Mouse (Mus musculus) G1E (cell line): ENCODE data around the gene Pid1. TPM values are rescaled to one million over a fixed set of nuclear protein-coding genes. Genes with fewer than 3 reads are reported as not detected.

Experiments
- ATAC-seq: 2 replicates; pipeline ENCODE4 v1.8.0; 2016; ENCODE audit warnings: mild to moderate bottlenecking; ENCODE audit not compliant: insufficient number of reproducible peaks, poor library complexity, low FRiP score, severe bottlenecking; ENCODE audit errors: extremely low read depth
- DNase-seq: peaks from one replicate; pipeline ENCODE4 v3.0.0; 2012; ENCODE audit warnings: low spot score
- H3K27me3 ChIP-seq: 2 replicates; pipeline ENCODE4 v1.6.1; 2012; ENCODE audit warnings: mild to moderate bottlenecking, low read length, inconsistent platforms; ENCODE audit not compliant: insufficient read depth
- H3K36me3 ChIP-seq: replicated peaks from 2 replicates; pipeline ENCODE3; 2012; ENCODE audit warnings: mild to moderate bottlenecking, inconsistent platforms
- H3K4me1 ChIP-seq: 2 replicates; pipeline ENCODE4 v1.6.1; 2012; ENCODE audit warnings: low read depth, low read length, inconsistent platforms, mixed read lengths; ENCODE audit not compliant: insufficient read depth
- H3K4me3 ChIP-seq: 2 replicates; pipeline ENCODE4 v1.5.1; 2012; ENCODE audit warnings: low read depth, mild to moderate bottlenecking, inconsistent platforms, low read length, moderate library complexity, mixed read lengths
- H3K9me3 ChIP-seq: replicated peaks from 2 replicates; pipeline ENCODE4 v1.6.1; 2012; ENCODE audit warnings: inconsistent platforms
- CTCF ChIP-seq: IDR thresholded peaks from 2 replicates; pipeline ENCODE4 v1.5.1; 2012; ENCODE audit warnings: low read depth, low read length, inconsistent platforms, mixed read lengths
- GATA1 ChIP-seq: IDR thresholded peaks from 2 replicates; pipeline ENCODE4 v1.6.1; 2012; ENCODE audit warnings: borderline replicate concordance, low read length, inconsistent platforms, mixed read lengths
- GATA2 ChIP-seq: IDR thresholded peaks from 2 replicates; pipeline ENCODE4 v1.6.1; 2012; ENCODE audit warnings: low read depth, low read length, inconsistent platforms, borderline replicate concordance
- POLR2AphosphoS5 ChIP-seq: IDR thresholded peaks from 2 replicates; pipeline ENCODE4 v1.6.1; 2012; ENCODE audit warnings: low read depth, low read length, inconsistent platforms; ENCODE audit not compliant: insufficient replicate concordance
- TAL1 ChIP-seq: conservative IDR thresholded peaks from 2 replicates; pipeline ENCODE4 v1.6.1; 2012; ENCODE audit warnings: low read depth, low read length, inconsistent platforms, mixed read lengths
- polyA plus RNA-seq: library from polyadenylated mRNA; stranded (reverse); fragments of >175 nt; gene quantifications from 2 replicates; pipeline ENCODE4 v1.2.3, GENCODE M21; 2012
- total RNA-seq, 2 experiments: library from RNA; stranded (forward) in 1 of 2; stranded (reverse) in 1 of 2; fragments of 200-1000 nt in 1 of 2; fragments of >200 nt in 1 of 2; fragmentation: Nextera tagmentation in 1 of 2; gene quantifications; 2 replicates each; pipeline ENCODE4 v1.2.3; 2014 to 2017

The Pid1 gene
- not detected in 2 replicates for total RNA-seq (2014; fragmentation: Nextera tagmentation)
- 0.33 and 0.41 TPM in 2 replicates for total RNA-seq (2017)
- polyA plus RNA-seq, result not detected in 2 replicates

DNA sequence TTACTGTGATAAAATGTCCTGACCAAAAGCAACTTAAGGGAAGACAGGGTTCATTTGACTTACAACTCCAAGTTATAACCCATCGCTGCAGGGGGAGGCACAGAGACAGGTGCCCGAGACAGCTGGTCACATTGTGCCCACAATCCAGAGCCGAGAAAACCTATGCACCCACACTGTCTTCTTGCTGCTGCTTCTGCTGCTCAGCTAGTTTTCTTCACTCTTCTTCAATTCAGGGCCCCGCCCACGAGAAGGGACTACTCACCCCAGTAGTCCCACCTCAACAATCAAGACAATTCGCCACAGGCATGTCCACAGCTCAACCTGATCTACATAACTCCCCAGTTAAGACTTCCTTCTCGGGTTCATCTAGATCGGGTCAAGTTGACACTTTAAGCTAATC lies at the start of gene Pid1:
Gene Pid1, minus strand, starts transcription at position 214 of the 400 bp plus-strand sequence.
- H3K4me1 ChIP-seq, result no peaks in the 10 kb centered on the region
- DNase-seq, result no peak
- no peak for TF ChIP-seq GATA2
- TF ChIP-seq POLR2AphosphoS5, result no peak
- TF ChIP-seq GATA1, result no peak
- TF ChIP-seq TAL1, result no peak
- no peak for TF ChIP-seq CTCF
- ATAC-seq, result no peak
- no peak within 1 kb of the TSS for H3K4me3 ChIP-seq
- H3K27me3 ChIP-seq, result no peaks in the 10 kb centered on the region
- no peaks in the 10 kb centered on the region for H3K36me3 ChIP-seq
- H3K9me3 ChIP-seq, result peaks cover 59% of the 10 kb centered on the region

GRCm38 (mm10) chr1:84409514-84409913 lies 45.5 kb upstream of the Pid1 start:
- no peaks in the 10 kb centered on the region for H3K4me1 ChIP-seq
- H3K9me3 ChIP-seq, result peaks cover 45% of the 10 kb centered on the region
- no peak for ATAC-seq
- no peaks in the 10 kb centered on the region for H3K36me3 ChIP-seq
- no peak overlapping the region for H3K4me3 ChIP-seq
- TF ChIP-seq TAL1 (no peak), GATA2 (no peak), CTCF (no peak), POLR2AphosphoS5 (no peak), GATA1 (no peak)
- H3K27me3 ChIP-seq, result no peaks in the 10 kb centered on the region
- DNase-seq, result no peak

DNA sequence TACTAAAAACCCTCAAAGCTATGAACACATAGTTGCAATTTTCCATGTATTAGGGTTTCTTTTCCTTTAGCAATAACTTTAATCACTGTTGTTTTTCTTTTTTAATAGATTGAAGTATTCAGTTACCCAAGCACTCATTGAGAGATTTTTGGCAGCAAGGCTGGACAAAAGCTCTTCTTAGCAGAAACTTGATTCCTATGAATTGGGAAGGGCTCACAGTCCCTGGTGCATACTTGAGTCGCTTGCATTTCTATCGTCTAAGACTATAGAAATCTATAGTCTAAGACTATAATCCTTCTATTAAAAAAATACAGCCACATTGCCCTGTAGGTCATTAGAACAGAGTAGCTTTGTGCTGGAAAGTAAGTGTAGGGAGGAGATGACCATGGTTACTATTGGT lies 44.9 kb upstream of the Pid1 start:
- Histone ChIP-seq H3K9me3 (peaks cover 47% of the 10 kb centered on the region), H3K4me1 (no peaks in the 10 kb centered on the region), H3K27me3 (no peaks in the 10 kb centered on the region), H3K4me3 (no peak overlapping the region), H3K36me3 (no peaks in the 10 kb centered on the region)
- TF ChIP-seq GATA1, result no peak
- no peak for TF ChIP-seq TAL1
- no peak for TF ChIP-seq GATA2
- no peak for TF ChIP-seq POLR2AphosphoS5
- no peak for TF ChIP-seq CTCF
- ATAC-seq (no peak), DNase-seq (no peak)

GRCm38 (mm10) chr1:84406891-84407290 lies 42.9 kb upstream of the Pid1 start:
- no peaks in the 10 kb centered on the region for H3K4me1 ChIP-seq
- H3K36me3 ChIP-seq, result no peaks in the 10 kb centered on the region
- H3K4me3 ChIP-seq, result no peak overlapping the region
- H3K27me3 ChIP-seq, result no peaks in the 10 kb centered on the region
- DNase-seq (no peak), ATAC-seq (no peak)
- TF ChIP-seq TAL1 (no peak), GATA2 (no peak), GATA1 (no peak), CTCF (no peak), POLR2AphosphoS5 (no peak)
- peaks cover 39% of the 10 kb centered on the region for H3K9me3 ChIP-seq

DNA sequence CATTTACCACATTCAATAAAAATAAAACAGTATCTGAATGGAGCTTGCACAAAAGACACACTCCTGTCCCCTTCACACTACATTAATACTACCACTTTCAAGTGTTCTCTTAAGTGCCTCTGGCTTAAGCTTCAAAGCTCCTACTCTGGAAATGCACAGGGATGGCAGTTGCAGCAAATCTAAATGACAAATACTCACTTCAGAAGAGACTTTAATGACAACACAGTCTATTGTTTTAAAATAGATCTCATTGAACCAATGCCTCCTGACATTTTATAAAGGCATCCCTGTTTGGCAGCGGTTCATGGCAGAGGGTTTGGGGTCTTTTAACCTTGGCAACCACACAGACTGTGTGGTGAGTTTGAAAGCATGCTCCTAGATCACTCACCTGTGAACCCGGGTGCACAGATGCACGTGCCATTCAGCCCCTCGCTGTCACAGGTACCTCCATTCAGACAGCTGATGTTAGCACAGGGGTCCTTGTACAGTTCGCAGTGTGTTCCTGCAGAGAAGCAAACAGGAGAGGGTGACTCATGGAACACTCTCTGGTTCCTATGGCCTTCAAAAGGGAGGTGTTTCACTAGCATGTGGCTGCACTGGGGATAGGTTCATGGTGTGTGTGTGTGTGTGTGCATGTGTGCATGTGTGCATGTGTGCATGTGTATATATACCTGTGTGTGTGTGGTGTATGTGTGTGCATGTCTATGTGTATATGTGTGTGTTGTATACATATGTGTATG lies 41.7 kb upstream of the Pid1 start:
- no peak for TF ChIP-seq GATA1
- no peak for TF ChIP-seq POLR2AphosphoS5
- no peak for TF ChIP-seq CTCF
- TF ChIP-seq GATA2, result no peak
- TF ChIP-seq TAL1, result no peak
- peaks cover 37% of the 10 kb centered on the region for H3K9me3 ChIP-seq
- no peak overlapping the region for H3K4me3 ChIP-seq
- ATAC-seq (no peak), DNase-seq (no peak)
- H3K4me1 ChIP-seq, result no peaks in the 10 kb centered on the region
- H3K27me3 ChIP-seq, result no peaks in the 10 kb centered on the region
- H3K36me3 ChIP-seq, result no peaks in the 10 kb centered on the region

- H3K27me3 ChIP-seq, result no peaks in the 10 kb centered on the region
- no peak overlapping the region for H3K4me3 ChIP-seq
- no peaks in the 10 kb centered on the region for H3K36me3 ChIP-seq
- TF ChIP-seq TAL1, result no peak
- TF ChIP-seq GATA2, result no peak
- TF ChIP-seq CTCF, result no peak
- no peak for TF ChIP-seq POLR2AphosphoS5
- no peak for TF ChIP-seq GATA1
- no peak for DNase-seq
- H3K4me1 ChIP-seq, result no peaks in the 10 kb centered on the region
- no peak for ATAC-seq
- H3K9me3 ChIP-seq, result peaks cover 34% of the 10 kb centered on the region
These were observed 40.9 kb upstream of the Pid1 start for GRCm38 (mm10) chr1:84404880-84405279.
